Mouse (Mus musculus) midbrain, embryonic 10.5 days (tissue): ENCODE results near the gene Actn4. TPM values are rescaled to one million over a fixed set of nuclear protein-coding genes. Genes with fewer than 3 reads are reported as not detected.
A peak's percentile ranks its signal among the peaks of the same experiment; 100 is the strongest.

Experiments
- DNase-seq: peaks from one replicate; pipeline ENCODE4 v3.0.0-alpha.2; 2017; ENCODE audit warnings: low spot score
- H3K27ac ChIP-seq: fragments of 300-500 bp; sonication (generic); replicated peaks from 2 replicates; pipeline ENCODE4 v1.5.1; 2016; ENCODE audit warnings: mild to moderate bottlenecking
- H3K27me3 ChIP-seq: fragments of 300-500 bp; sonication (generic); 2 replicates; pipeline ENCODE4 v1.6.1; 2016; ENCODE audit warnings: low read depth, mild to moderate bottlenecking; ENCODE audit not compliant: poor library complexity, severe bottlenecking
- H3K36me3 ChIP-seq: fragments of 300-500 bp; sonication (generic); 2 replicates; pipeline ENCODE4 v1.6.1; 2016; ENCODE audit warnings: mild to moderate bottlenecking, moderate library complexity
- H3K4me1 ChIP-seq: fragments of 300-500 bp; sonication (generic); 2 replicates; pipeline ENCODE4 v1.6.1; 2016
- H3K4me3 ChIP-seq: fragments of 300-500 bp; sonication (generic); 2 replicates; pipeline ENCODE4 v1.5.1; 2016; ENCODE audit warnings: mild to moderate bottlenecking, moderate library complexity
- H3K9me3 ChIP-seq: fragments of 300-500 bp; sonication (generic); replicated peaks from 2 replicates; pipeline ENCODE4 v1.6.1; 2016; ENCODE audit warnings: mild to moderate bottlenecking
- WGBS: fragments of 180-500 bp; shearing (Covaris S2); methylation state at CpG from one replicate; pipeline ENCODE4 v1.1.7; 2016; 5-methylcytosine and 5-hydroxymethylcytosine counted together
- polyA plus RNA-seq: library from polyadenylated mRNA; unstranded; fragments of >200 nt; fragmentation: Nextera tagmentation; extraction: Ambion mirVana; gene quantifications from 2 replicates; pipeline ENCODE4 v1.2.1, GENCODE M21; 2016

The Actn4 gene
- polyA plus RNA-seq, 1 experiment from 2014 or later, result 239 TPM

GRCm38 (mm10) chr7:28941129-28941528 is 21.0 kb downstream of the Actn4 start:
- Histone ChIP-seq H3K27ac (no peak overlapping the region), H3K4me1 (peaks cover 50% of the 10 kb centered on the region), H3K27me3 (no peaks in the 10 kb centered on the region), H3K9me3 (no peaks in the 10 kb centered on the region), H3K4me3 (no peak overlapping the region), H3K36me3 (peaks cover 62% of the 10 kb centered on the region)
- 85% methylated on average over 4 of the region's 4 CpGs for WGBS
- DNase-seq, result no peak

DNA sequence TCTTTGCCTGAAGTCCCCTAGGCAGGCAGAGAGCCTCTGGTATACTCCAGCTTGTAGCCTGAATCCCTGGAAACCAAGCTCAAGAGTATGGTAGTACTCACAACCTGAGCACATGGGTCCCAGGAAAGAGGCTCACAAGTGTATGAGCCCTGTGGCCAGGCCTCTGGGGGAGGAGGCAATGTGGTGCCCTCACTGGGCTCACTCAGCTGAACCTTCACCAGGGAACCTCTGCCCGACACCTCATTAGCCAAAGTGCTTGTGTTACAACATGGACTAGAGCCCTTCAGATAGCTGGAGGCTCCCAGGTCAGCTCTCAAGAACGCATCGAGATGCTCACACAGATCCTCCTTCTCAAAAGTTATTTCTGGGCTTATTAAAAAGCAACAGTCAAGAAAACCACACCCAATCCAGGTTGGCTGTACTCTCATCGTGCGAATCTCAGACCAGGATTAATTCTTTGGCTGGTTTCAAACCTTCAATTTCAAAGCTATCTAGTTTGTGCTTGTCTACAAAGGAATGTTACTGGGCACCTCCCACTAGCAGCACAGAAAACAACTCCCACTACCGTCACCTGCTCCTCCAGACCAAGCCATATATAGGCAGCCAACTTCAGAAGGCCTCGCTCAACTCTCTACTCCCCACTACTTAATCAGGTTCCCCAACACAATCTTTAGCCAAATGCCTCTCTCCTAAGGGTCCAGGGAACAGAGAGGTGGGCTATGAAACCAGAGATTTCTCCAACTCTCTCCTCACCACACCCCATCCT is 22.5 kb downstream of the Actn4 start:
- no peaks in the 10 kb centered on the region for H3K9me3 ChIP-seq
- no peaks in the 10 kb centered on the region for H3K27me3 ChIP-seq
- no peak overlapping the region for H3K27ac ChIP-seq
- WGBS, result 92% methylated on average over 7 of the region's 7 CpGs
- H3K36me3 ChIP-seq, result peaks cover 75% of the 10 kb centered on the region
- H3K4me3 ChIP-seq, result no peak overlapping the region
- DNase-seq, result no peak
- peaks cover 34% of the 10 kb centered on the region for H3K4me1 ChIP-seq

GRCm38 (mm10) chr7:28938654-28939053 is 23.5 kb downstream of the Actn4 start:
- peaks cover 34% of the 10 kb centered on the region for H3K4me1 ChIP-seq
- no peak overlapping the region for H3K4me3 ChIP-seq
- no peaks in the 10 kb centered on the region for H3K9me3 ChIP-seq
- no peaks in the 10 kb centered on the region for H3K27me3 ChIP-seq
- no peak for DNase-seq
- H3K36me3 ChIP-seq, result peaks cover 81% of the 10 kb centered on the region
- 73% methylated on average over 4 of the region's 4 CpGs for WGBS
- H3K27ac ChIP-seq, result 0 out of 2 replicates have a peak overlapping the region, but pooled peaks have one; percentile 23

- DNase-seq, result no peak
- H3K4me3 ChIP-seq, result no peak overlapping the region
- no peaks in the 10 kb centered on the region for H3K27me3 ChIP-seq
- H3K4me1 ChIP-seq, result peaks cover 34% of the 10 kb centered on the region
- 73% methylated on average over 4 of the region's 4 CpGs for WGBS
- no peak overlapping the region; the same call in 1 of the 2 replicates for H3K27ac ChIP-seq
- H3K9me3 ChIP-seq, result no peaks in the 10 kb centered on the region
- H3K36me3 ChIP-seq, result peaks cover 70% of the 10 kb centered on the region
Measured at GRCm38 (mm10) chr7:28936787-28937186, 25.4 kb downstream of the Actn4 start.

DNA sequence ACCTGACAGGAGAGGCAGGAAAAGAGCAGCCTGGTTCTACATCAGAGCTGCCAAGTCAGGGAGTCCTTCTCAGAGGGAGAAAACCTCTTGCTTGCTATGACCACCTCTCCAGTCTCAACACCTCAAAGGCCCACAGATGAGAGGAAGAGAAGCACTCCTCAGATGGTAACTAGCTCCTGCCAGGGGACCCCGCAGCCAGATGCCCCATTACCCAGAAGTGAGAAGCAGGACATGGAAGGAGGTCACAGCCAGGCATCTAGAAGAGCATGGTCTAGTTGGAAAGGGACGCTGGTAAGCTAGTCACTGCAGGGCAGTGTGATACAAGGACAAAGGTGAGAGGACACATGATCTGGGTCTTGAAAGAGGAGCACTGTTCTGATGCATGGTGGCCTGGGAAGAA is 28.3 kb downstream of the Actn4 start:
- WGBS, result 96% methylated on average over 2 of the region's 2 CpGs

DNA sequence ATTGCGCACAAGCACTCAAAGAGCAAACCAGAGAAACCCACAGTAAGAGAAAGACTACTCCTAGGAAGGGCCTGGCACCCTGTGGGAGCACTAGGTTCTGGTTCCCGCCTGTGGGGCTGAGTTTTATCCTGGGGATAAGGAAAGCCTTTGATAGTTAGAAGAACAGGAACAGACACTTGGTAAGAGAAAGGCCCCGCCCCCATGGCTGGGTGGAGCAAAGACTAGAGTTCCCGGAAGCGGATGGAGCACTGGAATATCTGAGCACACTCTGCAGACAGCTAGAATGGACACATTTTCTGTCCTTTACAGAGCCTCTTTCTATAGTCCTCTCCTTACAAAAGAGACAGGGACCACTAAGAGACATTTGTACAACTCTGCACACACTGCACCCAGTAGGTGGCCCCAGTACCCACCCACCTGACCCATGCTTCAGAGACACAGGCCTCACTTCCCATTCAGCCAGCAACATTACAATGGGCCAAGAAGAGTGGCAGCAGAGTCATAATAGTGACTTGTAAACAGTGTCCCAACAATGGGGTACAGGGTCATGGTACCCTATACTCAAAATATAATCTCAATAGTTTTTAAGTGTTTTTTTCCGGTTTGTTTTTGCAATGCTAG is 29.6 kb downstream of the Actn4 start:
- no peaks in the 10 kb centered on the region for H3K9me3 ChIP-seq
- no peak overlapping the region for H3K27ac ChIP-seq
- H3K4me3 ChIP-seq, result no peak overlapping the region
- H3K4me1 ChIP-seq, result peaks cover 23% of the 10 kb centered on the region
- WGBS, result 75% methylated on average over 6 of the region's 6 CpGs
- no peaks in the 10 kb centered on the region for H3K27me3 ChIP-seq
- peaks cover 51% of the 10 kb centered on the region for H3K36me3 ChIP-seq
- no peak for DNase-seq

More for the DNA sequence above, 28.3 kb downstream of the Actn4 start:
- Histone ChIP-seq H3K27ac (no peak overlapping the region), H3K9me3 (no peaks in the 10 kb centered on the region), H3K4me1 (peaks cover 28% of the 10 kb centered on the region), H3K27me3 (no peaks in the 10 kb centered on the region), H3K36me3 (peaks cover 62% of the 10 kb centered on the region), H3K4me3 (no peak overlapping the region)
- DNase-seq, result no peak

GRCm38 (mm10) chr7:28931695-28932039 is 30.5 kb downstream of the Actn4 start:
- H3K36me3 ChIP-seq, result peaks cover 51% of the 10 kb centered on the region

DNA sequence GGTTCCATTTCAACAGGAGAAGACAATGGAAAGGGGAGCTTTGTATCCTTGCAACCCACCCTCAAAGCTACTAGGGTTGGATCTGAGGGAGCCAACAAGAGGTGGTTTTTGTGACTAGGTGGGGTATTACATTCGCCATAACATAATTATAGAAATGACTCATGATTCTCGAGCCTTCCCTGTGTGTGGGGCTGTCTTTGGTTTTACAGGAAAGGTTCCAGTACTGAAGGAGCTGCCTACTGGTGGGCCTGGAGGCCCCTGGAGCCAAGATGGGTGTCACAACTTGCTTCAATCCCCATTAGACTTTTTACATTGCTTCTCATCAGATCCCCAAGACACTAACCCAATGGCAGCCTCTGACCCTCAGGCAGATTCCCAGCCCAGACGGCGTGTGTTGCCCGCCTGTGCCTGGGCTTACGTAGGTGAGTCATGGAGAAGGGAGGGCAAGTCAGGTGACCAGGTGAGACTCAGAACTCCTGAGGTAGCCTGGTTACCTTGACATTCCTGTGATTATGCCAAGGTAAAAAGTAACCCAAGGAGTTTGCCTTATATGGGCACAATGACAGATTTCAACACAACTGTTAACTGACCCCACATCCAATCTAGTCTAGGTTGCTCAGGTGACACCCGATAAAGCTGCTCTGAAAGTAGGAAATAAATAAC is 31.0 kb downstream of the Actn4 start:
- WGBS, result 97% methylated on average over 7 of the region's 7 CpGs
- peaks cover 46% of the 10 kb centered on the region for H3K36me3 ChIP-seq
- H3K27me3 ChIP-seq, result no peaks in the 10 kb centered on the region
- no peak overlapping the region for H3K4me3 ChIP-seq
- H3K4me1 ChIP-seq, result peaks cover 14% of the 10 kb centered on the region
- H3K27ac ChIP-seq, result no peak overlapping the region
- DNase-seq, result no peak
- H3K9me3 ChIP-seq, result no peaks in the 10 kb centered on the region

More at GRCm38 (mm10) chr7:28931695-28932039, 30.5 kb downstream of the Actn4 start:
- DNase-seq, result no peak
- Histone ChIP-seq H3K27ac (no peak overlapping the region), H3K27me3 (no peaks in the 10 kb centered on the region), H3K4me1 (peaks cover 14% of the 10 kb centered on the region), H3K4me3 (no peak overlapping the region), H3K9me3 (no peaks in the 10 kb centered on the region)
- WGBS, result 91% methylated on average over 4 of the region's 4 CpGs

DNA sequence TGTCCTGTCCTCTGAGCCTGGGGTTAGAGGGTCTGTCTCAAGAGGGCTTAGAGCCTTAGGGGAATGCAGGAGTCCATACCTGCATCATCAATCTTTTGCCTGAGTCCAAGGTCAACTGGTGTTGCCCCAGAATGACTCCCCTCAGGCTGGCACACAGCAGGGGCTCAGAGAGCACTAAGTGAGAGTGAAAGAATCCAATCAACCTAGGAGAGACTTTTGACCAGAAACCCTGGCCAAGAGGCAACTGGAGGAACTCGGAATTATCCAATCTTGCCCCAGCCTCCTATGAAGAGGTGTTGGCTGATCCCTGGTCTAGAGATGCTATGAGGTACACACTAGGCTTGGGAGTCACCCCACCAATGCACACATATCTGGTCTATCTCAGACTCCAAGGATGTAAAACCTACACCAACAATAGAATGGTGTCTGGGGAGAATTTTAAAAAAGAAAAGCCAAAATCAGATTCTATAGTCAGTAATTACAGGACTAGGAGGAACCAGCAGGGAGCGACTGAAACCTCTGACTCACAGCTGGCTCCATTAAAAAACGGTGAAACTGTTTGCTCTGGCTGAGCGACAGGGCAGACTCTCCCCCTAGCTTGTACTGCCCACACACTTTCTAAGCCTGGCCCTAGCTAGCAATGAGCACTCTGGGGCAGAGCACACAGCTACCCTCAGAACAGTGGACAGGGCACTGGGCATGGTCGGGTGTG is 31.7 kb downstream of the Actn4 start:
- no peak overlapping the region for H3K27ac ChIP-seq
- no peaks in the 10 kb centered on the region for H3K9me3 ChIP-seq
- 65% methylated on average over 5 of the region's 5 CpGs for WGBS

DNA sequence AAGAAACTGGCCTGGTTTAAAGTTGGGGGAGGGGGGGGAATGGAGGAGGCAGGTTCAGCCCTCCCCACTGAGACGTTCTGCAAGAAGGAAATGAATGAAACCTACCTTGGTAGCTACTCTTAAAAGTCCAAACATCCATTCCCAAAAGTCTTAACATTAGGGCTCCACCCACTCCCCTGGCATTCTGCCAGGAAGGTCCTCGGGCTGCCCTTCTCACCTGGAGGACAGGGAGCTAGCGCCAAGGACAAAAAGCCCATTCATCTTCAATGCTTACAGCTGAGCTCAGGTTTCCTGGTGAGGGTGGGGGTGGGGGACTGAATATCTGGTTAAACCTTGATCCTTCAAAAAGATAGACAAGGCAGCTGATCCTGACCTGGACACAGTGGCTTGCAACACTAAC is 32.8 kb downstream of the Actn4 start:
- Histone ChIP-seq H3K27me3 (no peaks in the 10 kb centered on the region), H3K36me3 (peaks cover 39% of the 10 kb centered on the region), H3K4me3 (no peak overlapping the region), H3K9me3 (no peaks in the 10 kb centered on the region), H3K4me1 (peaks cover 32% of the 10 kb centered on the region), H3K27ac (no peak overlapping the region)
- DNase-seq, result no peak
- WGBS, result 87% methylated on average over 3 of the region's 3 CpGs

More for the DNA sequence above, 31.7 kb downstream of the Actn4 start:
- Histone ChIP-seq H3K4me1 (peaks cover 21% of the 10 kb centered on the region), H3K36me3 (peaks cover 40% of the 10 kb centered on the region), H3K27me3 (no peaks in the 10 kb centered on the region), H3K4me3 (no peak overlapping the region)
- DNase-seq, result no peak

DNA sequence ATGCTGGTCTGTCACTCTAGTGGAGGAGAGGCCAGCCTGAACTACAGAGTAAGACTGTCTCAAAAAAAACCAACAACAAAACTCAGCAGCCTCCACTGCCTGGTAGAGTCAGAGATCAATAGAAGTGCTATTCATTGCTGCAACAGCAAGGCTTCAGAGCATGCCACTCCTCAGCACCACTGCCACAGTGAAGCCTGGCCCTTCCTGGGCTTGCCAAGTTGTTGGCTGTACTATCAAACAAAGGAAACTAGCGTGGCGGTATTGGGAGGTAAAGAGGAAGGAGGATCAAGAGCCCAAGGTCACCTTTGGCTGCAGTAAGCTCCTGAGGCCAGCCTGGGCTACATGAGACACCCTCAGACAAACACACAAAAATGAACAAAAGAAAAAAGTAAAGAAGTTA is 36.0 kb downstream of the Actn4 start:
- no peaks in the 10 kb centered on the region for H3K9me3 ChIP-seq
- H3K36me3 ChIP-seq, result peaks cover 45% of the 10 kb centered on the region
- no peak overlapping the region for H3K4me3 ChIP-seq
- DNase-seq, result no peak
- no peak overlapping the region for H3K27ac ChIP-seq
- WGBS, result 78% methylated on average over 2 of the region's 2 CpGs
- H3K4me1 ChIP-seq, result peaks cover 51% of the 10 kb centered on the region
- H3K27me3 ChIP-seq, result no peaks in the 10 kb centered on the region

GRCm38 (mm10) chr7:28925317-28925716 is 36.8 kb downstream of the Actn4 start:
- Histone ChIP-seq H3K36me3 (peaks cover 48% of the 10 kb centered on the region), H3K9me3 (no peaks in the 10 kb centered on the region), H3K27me3 (no peaks in the 10 kb centered on the region), H3K4me3 (no peak overlapping the region), H3K27ac (peak overlapping the region; percentile 60), H3K4me1 (peaks cover 49% of the 10 kb centered on the region)
- DNase-seq, result no peak
- WGBS, result 62% methylated on average over 9 of the region's 9 CpGs
